Mouse (Mus musculus) v-Abl transformed pro-B cells (cell line): ENCODE results near the gene Zfp865.

Source experiments
- in situ Hi-C, 2 experiments: fragments of 400-800 bp; cut with MboI; formaldehyde crosslinking; loops; one replicate each; pipeline ENCODE4 v1.15.1; 2025; ENCODE audit not compliant: unreplicated experiment in 2 of 2

The Zfp865 gene

DNA sequence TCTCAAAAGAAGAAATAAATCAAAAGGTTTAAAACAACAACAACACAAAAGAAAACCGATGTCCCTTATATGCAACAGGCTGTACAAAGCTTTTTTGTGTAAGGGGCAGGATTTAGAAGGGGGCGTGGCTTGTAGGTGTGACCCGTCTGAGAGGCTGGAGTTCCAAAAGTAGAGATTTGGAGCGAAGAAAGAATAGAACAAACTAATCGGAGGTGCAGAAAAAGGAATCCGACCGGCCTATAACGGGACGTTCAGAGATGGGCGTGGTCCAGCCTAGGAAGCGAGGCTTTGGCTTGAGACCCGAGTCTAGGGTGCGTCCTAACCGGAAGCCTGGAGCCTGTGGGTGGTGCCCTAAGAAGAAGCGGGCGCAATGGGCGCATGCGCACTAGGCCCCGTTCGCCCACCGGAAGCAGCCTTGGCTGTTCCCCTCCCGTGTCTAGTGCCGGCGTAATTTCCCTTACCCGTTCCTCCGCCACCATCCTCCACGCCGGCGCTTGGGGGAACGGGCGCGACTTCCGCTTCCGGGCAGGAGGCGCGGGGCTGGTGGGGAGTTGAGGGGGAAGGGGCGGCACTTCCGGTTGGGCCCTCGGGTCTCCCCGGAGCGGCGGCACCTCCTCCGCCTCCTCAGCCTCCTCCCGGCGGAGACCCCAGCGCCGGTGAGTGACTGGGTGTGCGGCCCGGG, at the start of gene Zfp865, which contains the start of gene Ccdc106:
Gene Zfp865 (plus strand): TSS at position 377 of the 682 bp plus-strand sequence.
Gene Ccdc106 (plus strand): TSS at position 554 of the 682 bp plus-strand sequence.
- in situ Hi-C loops = loop anchor here in 1 of 2 experiments (10.0 kb wide), 2 partner anchors 215 to 1135 kb away; partner anchors contain the start of gene Zfp787

DNA sequence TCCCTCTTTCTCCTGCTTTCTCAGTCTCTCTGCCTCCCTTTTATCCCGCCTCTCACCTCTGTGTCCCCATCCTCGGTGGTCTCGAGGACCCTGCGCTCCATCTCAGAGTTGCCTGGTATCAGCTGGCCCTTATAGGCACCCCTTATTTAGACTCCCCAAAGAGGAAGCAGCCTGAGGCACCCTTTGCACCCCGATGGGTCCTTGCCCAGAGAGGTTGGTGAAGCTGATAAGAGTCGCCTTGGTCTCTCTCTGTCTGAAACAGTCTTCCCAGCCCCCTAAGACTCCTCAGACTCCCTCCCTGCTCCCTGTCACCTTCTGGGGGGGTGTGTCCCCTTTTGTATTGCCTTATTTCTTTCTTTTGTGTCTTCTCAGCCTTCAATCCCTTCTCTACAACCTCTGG, 49.1 kb upstream of the Zfp865 start, which contains the start of gene Sbk3:
Gene Sbk3 (minus strand): TSS at position 101 of the 400 bp plus-strand sequence.
- in situ Hi-C loops = loop anchor here in 1 of 2 experiments (25.0 kb wide), 1 partner anchor 316 kb away; no protein-coding TSS in a partner anchor

GRCm38 (mm10) chr7:4971710-4972109, 48.5 kb upstream of the Zfp865 start:
- in situ Hi-C loops = loop anchor here in 1 of 2 experiments (25.0 kb wide), 1 partner anchor 316 kb away; no protein-coding TSS in a partner anchor

DNA sequence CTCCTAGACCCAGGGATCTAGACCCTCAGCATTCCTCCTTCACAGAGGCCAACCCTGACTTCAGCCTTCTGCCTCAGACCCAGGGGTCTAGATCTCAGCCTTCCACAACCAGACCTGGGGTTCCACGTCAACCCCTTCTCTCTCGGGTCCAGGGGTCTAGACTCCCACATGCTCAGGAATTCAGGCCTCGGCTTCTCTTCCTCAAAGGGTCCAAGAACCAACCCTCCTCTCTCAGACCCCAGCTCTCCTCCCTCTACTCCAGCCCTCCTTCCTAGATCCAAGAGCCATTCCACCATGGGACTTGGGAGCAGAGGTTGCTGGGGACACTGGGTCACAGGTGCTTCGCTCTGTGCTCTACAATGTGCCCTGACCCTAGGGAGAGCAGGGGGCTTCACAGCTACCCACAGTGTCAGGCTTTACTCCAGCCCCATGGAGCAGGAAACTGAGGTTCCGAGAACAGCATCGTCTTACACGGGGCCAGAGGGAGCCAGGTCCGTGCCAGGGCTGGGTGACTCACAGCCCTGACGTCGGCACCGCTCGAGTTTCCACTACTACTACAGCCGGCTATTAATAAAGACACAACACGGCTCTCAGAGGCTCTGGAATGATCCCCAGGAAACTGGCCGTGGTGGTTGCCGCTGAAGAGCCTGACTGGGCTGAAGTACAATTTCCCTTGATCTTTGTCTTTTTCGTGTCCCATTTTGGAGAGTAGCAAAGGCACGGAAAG, 47.7 kb upstream of the Zfp865 start:
- in situ Hi-C loops = loop anchor here in 1 of 2 experiments (25.0 kb wide), 1 partner anchor 315 kb away; no protein-coding TSS in a partner anchor

- in situ Hi-C loops = no loop called here
These were observed 44.7 kb upstream of the Zfp865 start for GRCm38 (mm10) chr7:4975455-4975854.

DNA sequence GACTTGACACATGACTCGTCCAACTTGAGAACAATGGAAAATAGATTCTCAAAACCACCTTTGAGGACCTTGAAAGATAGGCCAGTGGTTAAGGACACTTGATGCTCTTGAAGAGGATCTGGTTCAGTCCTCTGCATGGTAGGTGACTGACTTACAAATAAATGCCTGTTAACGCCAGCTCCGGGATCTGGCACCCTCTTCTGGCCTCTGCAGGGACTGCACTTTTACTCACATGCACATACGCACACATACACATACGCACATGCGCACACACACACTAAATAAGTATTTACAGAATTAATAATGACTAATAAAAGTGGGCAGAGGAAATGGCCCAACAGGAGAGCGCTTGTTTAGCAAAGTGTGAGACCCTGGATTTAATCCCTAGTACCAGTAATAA, 43.3 kb upstream of the Zfp865 start:
- in situ Hi-C loops = no loop called here

DNA sequence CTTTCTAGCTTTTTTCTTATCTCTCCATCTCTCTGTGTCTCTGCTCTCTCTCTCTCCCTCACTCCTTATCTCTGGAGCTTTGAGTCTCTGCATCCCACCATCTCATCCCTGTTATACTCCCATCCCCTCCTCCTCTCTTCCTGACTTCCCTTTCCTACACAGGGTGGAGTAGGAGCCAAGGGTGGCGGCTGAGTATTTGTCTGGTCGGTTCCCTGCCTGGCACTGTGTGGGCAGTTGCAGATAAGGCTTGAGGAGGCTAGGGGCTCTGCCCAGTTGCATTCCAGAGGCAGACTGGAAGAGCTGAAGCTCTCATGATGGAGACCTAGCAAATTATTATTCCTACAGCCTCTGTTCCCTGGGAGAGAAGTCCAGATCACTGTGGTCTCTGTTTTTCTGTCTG, 31.9 kb upstream of the Zfp865 start:
- in situ Hi-C loops = no loop called here

DNA sequence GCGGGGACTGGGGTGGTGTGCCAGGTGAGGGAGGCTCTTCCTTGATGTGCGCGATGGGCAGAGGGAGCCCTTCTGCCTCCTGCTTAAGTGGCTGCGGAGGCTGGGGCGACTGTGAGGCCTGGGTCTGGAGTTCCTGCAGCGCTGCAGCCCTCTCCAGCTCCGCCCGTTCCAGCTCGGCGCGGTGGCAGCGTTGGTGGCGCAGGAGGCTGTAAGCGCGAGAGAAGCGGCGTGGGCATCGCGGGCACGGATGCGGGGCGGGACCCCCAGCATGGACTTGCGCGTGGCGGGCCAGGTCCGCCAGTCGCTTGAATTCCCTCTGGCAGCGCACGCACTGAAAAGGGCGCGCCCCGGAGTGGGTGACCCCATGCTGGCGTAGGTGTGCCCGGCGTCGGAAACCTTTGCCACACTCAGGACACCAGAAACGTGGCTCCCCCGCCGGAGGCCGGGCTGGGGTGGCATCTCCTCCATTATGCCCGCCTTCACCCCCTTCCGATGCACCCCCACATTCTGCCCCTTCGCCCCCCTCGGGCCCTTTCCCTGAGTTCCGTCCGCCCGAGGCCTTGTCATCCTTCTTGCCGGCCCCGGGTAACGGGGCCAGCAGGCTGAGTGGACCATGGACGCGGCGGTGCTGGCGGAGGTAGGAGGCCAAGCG, 26.7 kb upstream of the Zfp865 start:
- in situ Hi-C loops = no loop called here

DNA sequence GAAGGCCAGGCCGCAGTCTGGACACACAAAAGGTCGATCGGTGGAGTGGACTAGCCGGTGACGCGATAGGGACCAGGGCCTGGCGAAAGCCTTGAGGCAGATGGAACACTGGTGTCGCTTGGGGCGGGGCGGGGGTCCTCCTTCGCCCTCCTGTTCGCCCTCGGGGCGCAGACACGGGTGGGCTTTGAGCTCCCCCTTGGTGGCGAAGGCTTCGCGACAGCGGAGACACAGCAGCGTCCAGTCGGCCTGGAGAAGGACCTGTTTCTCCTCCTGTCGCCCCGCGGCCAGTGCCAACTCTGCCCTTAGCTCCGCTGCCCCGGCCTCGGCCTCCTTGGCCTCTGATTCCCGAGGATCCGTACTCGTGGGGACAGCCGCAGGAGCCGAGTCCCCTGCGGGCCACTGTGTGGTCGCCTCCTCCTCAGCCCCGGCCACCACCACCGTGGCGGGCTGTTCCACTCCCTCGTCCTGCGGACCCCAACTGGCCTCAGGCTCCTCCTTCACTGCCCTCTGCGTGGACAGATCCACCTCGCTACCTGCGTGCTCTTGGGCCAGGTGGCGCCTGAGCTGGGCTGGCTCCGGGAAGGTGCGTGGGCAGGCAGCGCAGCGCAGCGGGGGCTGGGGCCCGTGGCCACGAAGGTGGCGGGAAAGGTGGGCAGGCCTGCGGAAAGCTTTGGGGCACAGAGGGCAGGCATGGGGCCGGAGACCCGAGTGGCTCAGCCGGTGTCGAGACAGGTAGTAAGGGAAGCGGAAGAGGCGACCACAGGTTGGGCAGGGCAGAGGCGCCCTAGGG, 26.0 kb upstream of the Zfp865 start:
- in situ Hi-C loops = no loop called here

- in situ Hi-C loops = loop anchor here in 1 of 2 experiments (5.0 kb wide), 1 partner anchor 33 kb away; the partner anchor contains the start of gene Sbk2
These were observed 24.7 kb upstream of the Zfp865 start for GRCm38 (mm10) chr7:4995268-4996002.

- in situ Hi-C loops = loop anchor here in 1 of 2 experiments (5.0 kb wide), 1 partner anchor 34 kb away; the partner anchor contains the start of gene Sbk2
These were observed 23.9 kb upstream of the Zfp865 start, which contains the start of gene Zfp579 for GRCm38 (mm10) chr7:4996003-4996895. Gene Zfp579, minus strand, starts transcription at chr7:4996158.

GRCm38 (mm10) chr7:4996934-4997333, 23.2 kb upstream of the Zfp865 start:
- in situ Hi-C loops = loop anchor here in 1 of 2 experiments (5.0 kb wide), 1 partner anchor 35 kb away; the partner anchor contains the start of gene Sbk2

- in situ Hi-C loops = loop anchor here in 1 of 2 experiments (5.0 to 10.0 kb wide), 2 partner anchors 38 to 55 kb away; partner anchors contain the start of gene Sbk2
These were observed 20.3 kb upstream of the Zfp865 start for GRCm38 (mm10) chr7:4999876-5000275.

DNA sequence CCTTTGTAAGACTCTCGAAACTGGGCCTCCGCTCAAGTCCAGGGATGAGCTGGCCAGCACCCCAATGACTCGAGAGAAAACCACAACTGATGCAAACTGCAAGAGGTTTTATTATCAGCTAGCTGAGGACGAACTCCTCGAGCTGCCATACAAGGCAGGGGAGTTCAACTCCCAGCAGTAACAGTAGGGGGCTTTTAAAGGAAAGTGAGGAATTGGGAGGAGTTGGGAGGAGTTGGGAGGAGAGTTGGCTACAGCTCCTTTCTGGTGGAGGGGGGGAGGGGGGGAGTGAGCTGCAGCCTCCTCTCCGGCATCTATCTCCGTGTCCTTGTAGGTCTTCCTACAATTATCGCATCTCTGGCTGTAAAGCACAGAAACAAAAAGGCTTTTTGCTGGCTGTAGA, 17.3 kb upstream of the Zfp865 start:
- in situ Hi-C loops = loop anchor here in 1 of 2 experiments (10.0 kb wide), 1 partner anchor 58 kb away; no protein-coding TSS in a partner anchor

- in situ Hi-C loops = loop anchor here in 1 of 2 experiments (10.0 kb wide), 1 partner anchor 63 kb away; no protein-coding TSS in a partner anchor
These were observed 11.9 kb upstream of the Zfp865 start for GRCm38 (mm10) chr7:5008229-5008628.

DNA sequence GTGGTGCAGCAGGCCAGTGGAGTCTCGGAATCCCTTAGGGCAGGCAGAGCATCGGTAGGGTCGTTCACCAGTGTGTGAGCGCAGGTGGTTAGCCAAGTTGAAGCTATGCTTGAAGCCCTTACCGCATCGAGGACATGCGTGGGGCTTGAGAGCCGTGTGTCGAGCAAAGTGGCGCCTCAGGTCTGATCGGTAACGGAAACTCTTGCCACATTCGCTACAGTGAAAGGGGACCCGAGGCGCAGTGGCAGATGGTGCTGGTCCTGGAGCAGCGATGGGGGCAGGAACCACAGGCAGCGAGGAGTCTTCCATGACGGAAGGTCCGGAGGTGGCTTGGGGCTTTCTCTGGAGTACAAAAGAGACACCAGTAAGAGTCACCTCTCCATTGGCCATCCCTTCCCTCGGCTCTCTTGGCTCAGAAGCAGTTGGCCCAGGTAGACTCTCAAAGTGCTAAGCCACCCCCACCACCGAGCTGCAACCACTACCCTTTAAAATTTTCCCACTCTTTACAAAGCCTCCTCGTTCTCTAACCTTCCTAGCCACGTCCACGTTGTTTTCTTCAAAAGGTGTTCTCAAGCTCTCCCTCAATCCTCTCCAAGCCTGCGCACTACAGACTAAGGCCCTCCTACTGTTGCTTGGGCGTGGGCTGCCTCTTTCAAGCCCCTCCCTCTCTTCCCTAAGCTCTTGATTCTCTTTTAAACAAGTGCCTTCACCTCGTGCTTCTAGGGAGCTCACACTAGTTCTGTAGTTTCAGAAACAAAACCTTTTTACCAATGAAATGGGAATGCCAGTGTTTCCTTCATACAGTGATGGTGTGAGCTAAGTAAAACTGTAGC, 7.3 kb upstream of the Zfp865 start:
- in situ Hi-C loops = loop anchor here in 1 of 2 experiments (10.0 kb wide), 1 partner anchor 1142 kb away; the partner anchor contains the start of gene Zfp787
